Mouse (Mus musculus): ENCODE measurements around the gene Clybl. TPM values are rescaled to one million over a fixed set of nuclear protein-coding genes. Genes with fewer than 3 reads are reported as not detected.

Gene Clybl
- polyA plus RNA-seq, 1 experiment from 2014 or later, result 20.3 TPM

GRCm38 (mm10) chr14:122404596-122405154 is 223.2 kb downstream of the Clybl start:
- peaks cover 74% of the 10 kb centered on the region for H3K27me3 ChIP-seq
- 63% methylated on average over 7 of the region's 7 CpGs for WGBS
- no peak for ATAC-seq (ENCODE audit: low FRiP score)

GRCm38 (mm10) chr14:122405236-122405635 is 223.7 kb downstream of the Clybl start:
- 0 out of 2 replicates have a peak overlapping the region, but pooled peaks have one; percentile 34 for H3K4me3 ChIP-seq
- H3K4me2 ChIP-seq (replicated peaks), result peak overlapping the region; percentile 73
- 32% methylated on average over 12 of the region's 12 CpGs for WGBS
- H3K36me3 ChIP-seq, result no peaks in the 10 kb centered on the region
- peak overlapping the region; percentile 72; the same call in 1 of the 2 replicates for H3K27ac ChIP-seq
- no peaks in the 10 kb centered on the region for H3K9me3 ChIP-seq (replicated peaks)
- peak; percentile 32 for ATAC-seq (ENCODE audit: low FRiP score)
- H3K4me1 ChIP-seq, result peaks cover 33% of the 10 kb centered on the region
- no peak overlapping the region for H3K9ac ChIP-seq
- H3K27me3 ChIP-seq, result peaks cover 80% of the 10 kb centered on the region

More at GRCm38 (mm10) chr14:122404596-122405154, 223.2 kb downstream of the Clybl start:
- Histone ChIP-seq H3K36me3 (no peaks in the 10 kb centered on the region), H3K4me1 (peaks cover 33% of the 10 kb centered on the region), H3K4me2 (replicated peaks) (no peak overlapping the region), H3K27ac (no peak overlapping the region), H3K4me3 (no peak overlapping the region), H3K9me3 (replicated peaks) (no peaks in the 10 kb centered on the region), H3K9ac (no peak overlapping the region)

GRCm38 (mm10) chr14:122405897-122406540 is 224.5 kb downstream of the Clybl start:
- Histone ChIP-seq H3K4me2 (replicated peaks) (peak overlapping the region; percentile 73), H3K4me1 (peaks cover 33% of the 10 kb centered on the region), H3K36me3 (no peaks in the 10 kb centered on the region), H3K27me3 (peaks cover 75% of the 10 kb centered on the region), H3K9me3 (replicated peaks) (no peaks in the 10 kb centered on the region), H3K9ac (peak overlapping the region; percentile 63; the same call in 1 of the 2 replicates), H3K27ac (peak overlapping the region; percentile 72), H3K4me3 (peak overlapping the region; percentile 34)
- ATAC-seq (ENCODE audit: low FRiP score), result no peak
- 1% methylated on average over 18 of the region's 18 CpGs for WGBS

GRCm38 (mm10) chr14:122406541-122407219 is 225.2 kb downstream of the Clybl start:
- Histone ChIP-seq H3K27me3 (peaks cover 70% of the 10 kb centered on the region), H3K4me1 (peaks cover 33% of the 10 kb centered on the region), H3K4me3 (peak overlapping the region; percentile 34), H3K9ac (peak overlapping the region; percentile 63), H3K9me3 (replicated peaks) (no peaks in the 10 kb centered on the region), H3K4me2 (replicated peaks) (peak overlapping the region; percentile 73), H3K27ac (peak overlapping the region; percentile 72), H3K36me3 (no peaks in the 10 kb centered on the region)
- under 1% methylated on average over 58 of the region's 58 CpGs for WGBS
- peak; percentile 79 for ATAC-seq (ENCODE audit: low FRiP score)

GRCm38 (mm10) chr14:122412841-122413541 is 231.5 kb downstream of the Clybl start:
- Histone ChIP-seq H3K27me3 (peaks cover 23% of the 10 kb centered on the region), H3K36me3 (no peaks in the 10 kb centered on the region), H3K4me2 (replicated peaks) (no peak overlapping the region), H3K4me3 (no peak overlapping the region), H3K9me3 (replicated peaks) (no peaks in the 10 kb centered on the region), H3K27ac (no peak overlapping the region), H3K9ac (no peak overlapping the region), H3K4me1 (peaks cover 11% of the 10 kb centered on the region)
- ATAC-seq (ENCODE audit: low FRiP score), result no peak
- 65% methylated on average over 2 of the region's 2 CpGs for WGBS

- Histone ChIP-seq H3K4me1 (peaks cover 11% of the 10 kb centered on the region), H3K36me3 (no peaks in the 10 kb centered on the region), H3K27ac (no peak overlapping the region), H3K9me3 (replicated peaks) (no peaks in the 10 kb centered on the region), H3K4me2 (replicated peaks) (no peak overlapping the region), H3K27me3 (peaks cover 23% of the 10 kb centered on the region), H3K9ac (no peak overlapping the region), H3K4me3 (no peak overlapping the region)
- no peak for ATAC-seq (ENCODE audit: low FRiP score)
- WGBS, result 56% methylated on average over 2 of the region's 2 CpGs
Measured at GRCm38 (mm10) chr14:122413542-122413928, 232.0 kb downstream of the Clybl start.

GRCm38 (mm10) chr14:122414786-122415185 is 233.3 kb downstream of the Clybl start:
- no peak overlapping the region for H3K27ac ChIP-seq
- peaks cover 17% of the 10 kb centered on the region; the same call in 1 of the 2 replicates for H3K27me3 ChIP-seq
- no peak for ATAC-seq (ENCODE audit: low FRiP score)
- no peaks in the 10 kb centered on the region for H3K9me3 ChIP-seq (replicated peaks)
- no peak overlapping the region for H3K4me2 ChIP-seq (replicated peaks)
- no peak overlapping the region for H3K9ac ChIP-seq
- WGBS, result 89% methylated on average over 2 of the region's 2 CpGs
- H3K36me3 ChIP-seq, result no peaks in the 10 kb centered on the region
- peaks cover 11% of the 10 kb centered on the region for H3K4me1 ChIP-seq
- H3K4me3 ChIP-seq, result no peak overlapping the region

- Histone ChIP-seq H3K4me1 (peaks cover 11% of the 10 kb centered on the region), H3K27me3 (peaks cover 11% of the 10 kb centered on the region; the same call in 1 of the 2 replicates), H3K27ac (0 out of 2 replicates have a peak overlapping the region, but pooled peaks have one; percentile 8)
Measured at GRCm38 (mm10) chr14:122416166-122416771, 234.8 kb downstream of the Clybl start.

GRCm38 (mm10) chr14:122424441-122424840 is 242.9 kb downstream of the Clybl start:
- 81% methylated on average over 3 of the region's 3 CpGs for WGBS
- no peak overlapping the region for H3K4me3 ChIP-seq
- no peak overlapping the region for H3K27ac ChIP-seq
- ATAC-seq (ENCODE audit: low FRiP score), result no peak
- H3K9me3 ChIP-seq (replicated peaks), result no peaks in the 10 kb centered on the region
- peaks cover 15% of the 10 kb centered on the region for H3K4me1 ChIP-seq
- H3K4me2 ChIP-seq (replicated peaks), result no peak overlapping the region
- no peaks in the 10 kb centered on the region for H3K36me3 ChIP-seq
- H3K9ac ChIP-seq, result no peak overlapping the region
- H3K27me3 ChIP-seq, result no peaks in the 10 kb centered on the region

More at GRCm38 (mm10) chr14:122416166-122416771, 234.8 kb downstream of the Clybl start:
- ATAC-seq (ENCODE audit: low FRiP score), result 0 out of 2 replicates have a peak, but pooled peaks have one; percentile 32
- H3K9ac ChIP-seq, result no peak overlapping the region
- H3K4me2 ChIP-seq (replicated peaks), result no peak overlapping the region
- no peaks in the 10 kb centered on the region for H3K36me3 ChIP-seq
- H3K9me3 ChIP-seq (replicated peaks), result no peaks in the 10 kb centered on the region
- H3K4me3 ChIP-seq, result no peak overlapping the region
- WGBS, result 15% methylated on average over 4 of the region's 4 CpGs

- Histone ChIP-seq H3K36me3 (no peaks in the 10 kb centered on the region), H3K4me1 (peaks cover 15% of the 10 kb centered on the region), H3K4me2 (replicated peaks) (no peak overlapping the region; the same call in 1 of the 2 replicates), H3K27ac (peak overlapping the region; percentile 30), H3K9me3 (replicated peaks) (no peaks in the 10 kb centered on the region), H3K9ac (no peak overlapping the region), H3K27me3 (no peaks in the 10 kb centered on the region), H3K4me3 (no peak overlapping the region)
- peak; percentile 29; the same call in 1 of the 2 replicates for ATAC-seq (ENCODE audit: low FRiP score)
- WGBS, result 45% methylated on average over 10 of the region's 10 CpGs
Measured at GRCm38 (mm10) chr14:122426529-122427203, 245.2 kb downstream of the Clybl start.

GRCm38 (mm10) chr14:122427204-122427560 is 245.7 kb downstream of the Clybl start:
- Histone ChIP-seq H3K4me3 (no peak overlapping the region), H3K36me3 (no peaks in the 10 kb centered on the region), H3K27ac (peak overlapping the region; percentile 30), H3K9ac (no peak overlapping the region), H3K27me3 (no peaks in the 10 kb centered on the region), H3K9me3 (replicated peaks) (no peaks in the 10 kb centered on the region), H3K4me2 (replicated peaks) (no peak overlapping the region; the same call in 1 of the 2 replicates), H3K4me1 (peaks cover 15% of the 10 kb centered on the region)
- WGBS, result 27% methylated on average over 8 of the region's 8 CpGs
- peak; percentile 70 for ATAC-seq (ENCODE audit: low FRiP score)

Data from hindbrain, embryonic 12.5 days (tissue).